Mouse (Mus musculus): ENCODE data around the gene Coa3. TPM values are rescaled to one million over a fixed set of nuclear protein-coding genes. Genes with fewer than 3 reads are reported as not detected.

Coa3 gene
- polyA plus RNA-seq, 1 experiment, result 21.1 TPM

- Histone ChIP-seq H3K36me3 (replicated peaks; ENCODE audit: low read length) (peaks cover 45% of the 10 kb centered on the region), H3K27me3 (replicated peaks) (peaks cover 6% of the 10 kb centered on the region), H3K9me3 (no peaks in the 10 kb centered on the region), H3K4me1 (peaks cover 6% of the 10 kb centered on the region; the same call in 1 of the 2 replicates), H3K4me3 (replicated peaks) (no peak overlapping the region)
- TF ChIP-seq FLI1 (IDR thresholded peaks at IDR 0.05; ENCODE audit: low read length) (no peak), GATA1 (IDR thresholded peaks at IDR 0.05; ENCODE audit: borderline replicate concordance, low read length) (no peak)
Observed at GRCm38 (mm10) chr11:101283805-101284204, 4.9 kb upstream of the Coa3 start.

- TF ChIP-seq GATA1 (IDR thresholded peaks at IDR 0.05; ENCODE audit: borderline replicate concordance, low read length), result no peak
- TF ChIP-seq FLI1 (IDR thresholded peaks at IDR 0.05; ENCODE audit: low read length), result no peak
- Histone ChIP-seq H3K4me3 (replicated peaks) (no peak overlapping the region), H3K9me3 (no peaks in the 10 kb centered on the region), H3K36me3 (replicated peaks; ENCODE audit: low read length) (peaks cover 36% of the 10 kb centered on the region), H3K27me3 (replicated peaks) (peaks cover 6% of the 10 kb centered on the region), H3K4me1 (peaks cover 13% of the 10 kb centered on the region)
Observed at GRCm38 (mm10) chr11:101282896-101283295, 4.0 kb upstream of the Coa3 start.

GRCm38 (mm10) chr11:101280837-101281236 is 1.9 kb upstream of the Coa3 start:
- TF ChIP-seq GATA1 (IDR thresholded peaks at IDR 0.05; ENCODE audit: borderline replicate concordance, low read length), result no peak
- Histone ChIP-seq H3K9me3 (no peaks in the 10 kb centered on the region), H3K4me3 (replicated peaks) (peak overlapping the region; percentile 33), H3K36me3 (replicated peaks; ENCODE audit: low read length) (peaks cover 36% of the 10 kb centered on the region), H3K4me1 (peaks cover 34% of the 10 kb centered on the region), H3K27me3 (replicated peaks) (peaks cover 6% of the 10 kb centered on the region)

- H3K27me3 ChIP-seq (replicated peaks), result peaks cover 6% of the 10 kb centered on the region
- H3K4me3 ChIP-seq (replicated peaks), result peak overlapping the region; percentile 98
- no peaks in the 10 kb centered on the region for H3K9me3 ChIP-seq
- H3K36me3 ChIP-seq (replicated peaks; ENCODE audit: low read length), result peaks cover 26% of the 10 kb centered on the region
- H3K4me1 ChIP-seq, result peaks cover 49% of the 10 kb centered on the region
- TF ChIP-seq GATA1 (IDR thresholded peaks at IDR 0.05; ENCODE audit: borderline replicate concordance, low read length) (no peak), FLI1 (IDR thresholded peaks at IDR 0.05; ENCODE audit: low read length) (no peak)
Observed at GRCm38 (mm10) chr11:101279193-101279569, 267 bp upstream of the Coa3 start.

- Histone ChIP-seq H3K4me1 (peaks cover 57% of the 10 kb centered on the region), H3K36me3 (replicated peaks; ENCODE audit: low read length) (peaks cover 29% of the 10 kb centered on the region), H3K27me3 (replicated peaks) (peaks cover 15% of the 10 kb centered on the region), H3K9me3 (no peaks in the 10 kb centered on the region), H3K4me3 (replicated peaks) (peak overlapping the region; percentile 98)
- no peak for TF ChIP-seq GATA1 (IDR thresholded peaks at IDR 0.05; ENCODE audit: borderline replicate concordance, low read length)
Observed at GRCm38 (mm10) chr11:101277381-101278222, 1.3 kb downstream of the Coa3 start.

GRCm38 (mm10) chr11:101276319-101277070 is 2.4 kb downstream of the Coa3 start:
- TF ChIP-seq GATA1 (IDR thresholded peaks at IDR 0.05; ENCODE audit: borderline replicate concordance, low read length) (no peak), FLI1 (IDR thresholded peaks at IDR 0.05; ENCODE audit: low read length) (no peak)
- Histone ChIP-seq H3K27me3 (replicated peaks) (peaks cover 20% of the 10 kb centered on the region), H3K4me1 (peaks cover 58% of the 10 kb centered on the region), H3K9me3 (no peaks in the 10 kb centered on the region), H3K4me3 (replicated peaks) (no peak overlapping the region), H3K36me3 (replicated peaks; ENCODE audit: low read length) (peaks cover 29% of the 10 kb centered on the region)

- TF ChIP-seq FLI1 (IDR thresholded peaks at IDR 0.05; ENCODE audit: low read length) (no peak), GATA1 (IDR thresholded peaks at IDR 0.05; ENCODE audit: borderline replicate concordance, low read length) (no peak)
- H3K4me1 ChIP-seq, result peaks cover 70% of the 10 kb centered on the region
- peaks cover 29% of the 10 kb centered on the region for H3K36me3 ChIP-seq (replicated peaks; ENCODE audit: low read length)
- H3K4me3 ChIP-seq (replicated peaks), result peak overlapping the region; percentile 18
- H3K9me3 ChIP-seq, result no peaks in the 10 kb centered on the region
- peaks cover 24% of the 10 kb centered on the region for H3K27me3 ChIP-seq (replicated peaks)
Observed at GRCm38 (mm10) chr11:101275309-101275708, 3.6 kb downstream of the Coa3 start.

GRCm38 (mm10) chr11:101272446-101272845 is 6.5 kb downstream of the Coa3 start:
- Histone ChIP-seq H3K9me3 (peaks cover 5% of the 10 kb centered on the region), H3K27me3 (replicated peaks) (peaks cover 44% of the 10 kb centered on the region), H3K36me3 (replicated peaks; ENCODE audit: low read length) (peaks cover 26% of the 10 kb centered on the region), H3K4me1 (peaks cover 63% of the 10 kb centered on the region), H3K4me3 (replicated peaks) (no peak overlapping the region)
- TF ChIP-seq GATA1 (IDR thresholded peaks at IDR 0.05; ENCODE audit: borderline replicate concordance, low read length) (no peak), FLI1 (IDR thresholded peaks at IDR 0.05; ENCODE audit: low read length) (no peak)

- H3K4me1 ChIP-seq, result peaks cover 44% of the 10 kb centered on the region
- peaks cover 10% of the 10 kb centered on the region for H3K36me3 ChIP-seq (replicated peaks; ENCODE audit: low read length)
- no peak for TF ChIP-seq GATA1 (IDR thresholded peaks at IDR 0.05; ENCODE audit: borderline replicate concordance, low read length)
- no peak for TF ChIP-seq FLI1 (IDR thresholded peaks at IDR 0.05; ENCODE audit: low read length)
- peaks cover 13% of the 10 kb centered on the region for H3K9me3 ChIP-seq
- no peak overlapping the region for H3K4me3 ChIP-seq (replicated peaks)
- peaks cover 66% of the 10 kb centered on the region for H3K27me3 ChIP-seq (replicated peaks)
Observed at GRCm38 (mm10) chr11:101269577-101270116, 9.3 kb downstream of the Coa3 start.

GRCm38 (mm10) chr11:101265906-101266305 is 13.0 kb downstream of the Coa3 start:
- Histone ChIP-seq H3K36me3 (replicated peaks; ENCODE audit: low read length) (peaks cover 7% of the 10 kb centered on the region), H3K4me1 (peaks cover 56% of the 10 kb centered on the region), H3K4me3 (replicated peaks) (no peak overlapping the region), H3K27me3 (replicated peaks) (peaks cover 81% of the 10 kb centered on the region), H3K9me3 (peaks cover 13% of the 10 kb centered on the region)
- TF ChIP-seq GATA1 (IDR thresholded peaks at IDR 0.05; ENCODE audit: borderline replicate concordance, low read length), result no peak
- TF ChIP-seq FLI1 (IDR thresholded peaks at IDR 0.05; ENCODE audit: low read length), result no peak

Measured in megakaryocyte, embryonic 14.5 days (primary cell).